Mouse (Mus musculus): ENCODE results near the gene Nif3l1.

- no peak for TF ChIP-seq POLR2A (IDR thresholded peaks at IDR 0.05; ENCODE audit: control insufficient read depth in 1 of 2, insufficient read depth in 1 of 2, low read depth in 1 of 2, low read length in 2 of 2, poor library complexity in 1 of 2)
- no peak for TF ChIP-seq ZC3H11A (IDR thresholded peaks at IDR 0.05; ENCODE audit: low read depth, low read length)
- no peak for TF ChIP-seq HCFC1 (IDR thresholded peaks at IDR 0.05; ENCODE audit: low read depth, low read length)
- TF ChIP-seq ZNF384 (IDR thresholded peaks at IDR 0.05; ENCODE audit: low read depth, low read length) = no peak
- TF ChIP-seq MYB (IDR thresholded peaks at IDR 0.05; ENCODE audit: low read depth, low read length) = no peak
- TF ChIP-seq USF2 (IDR thresholded peaks at IDR 0.05; ENCODE audit: borderline replicate concordance in 1 of 2, insufficient read depth in 1 of 2, low read depth in 1 of 2, low read length in 2 of 2) = 0 out of 4 replicates have a peak, but pooled peaks of 1 of the 2 experiments have one; percentile 9
- TF ChIP-seq NELFE (IDR thresholded peaks at IDR 0.05; ENCODE audit: low read depth, low read length) = peak; percentile 15; the same call in 1 of the 2 replicates
- TF ChIP-seq EP300 (IDR thresholded peaks at IDR 0.05; ENCODE audit: low read depth in 1 of 2, low read length in 2 of 2) = no peak
- TF ChIP-seq CTCF (IDR thresholded peaks at IDR 0.05 in 2 of 3, conservative IDR thresholded peaks at IDR 0.05 in 1 of 3; ENCODE audit: control insufficient read depth in 1 of 3, insufficient read depth in 1 of 3, low read depth in 2 of 3, low read length in 3 of 3, poor library complexity in 1 of 3, severe bottlenecking in 1 of 3) = no peak
- no peak for TF ChIP-seq SMC3 (IDR thresholded peaks at IDR 0.05; ENCODE audit: low read depth, low read length)
These were observed 58.9 kb downstream of the Nif3l1 start for GRCm38 (mm10) chr1:58503793-58504370.
